Mouse (Mus musculus) heart, postnatal 4 days (tissue): ENCODE measurements at regions not wholly inside any gene's neighbourhood (a gene's known extent, or its start where the extent isn't known, plus 50 kb on each side); places are given as distances from the start of the nearest gene placed in this dataset.

ENCODE experiments used
- DNase-seq: peaks from one replicate; pipeline ENCODE4 v3.0.0; 2021

DNA sequence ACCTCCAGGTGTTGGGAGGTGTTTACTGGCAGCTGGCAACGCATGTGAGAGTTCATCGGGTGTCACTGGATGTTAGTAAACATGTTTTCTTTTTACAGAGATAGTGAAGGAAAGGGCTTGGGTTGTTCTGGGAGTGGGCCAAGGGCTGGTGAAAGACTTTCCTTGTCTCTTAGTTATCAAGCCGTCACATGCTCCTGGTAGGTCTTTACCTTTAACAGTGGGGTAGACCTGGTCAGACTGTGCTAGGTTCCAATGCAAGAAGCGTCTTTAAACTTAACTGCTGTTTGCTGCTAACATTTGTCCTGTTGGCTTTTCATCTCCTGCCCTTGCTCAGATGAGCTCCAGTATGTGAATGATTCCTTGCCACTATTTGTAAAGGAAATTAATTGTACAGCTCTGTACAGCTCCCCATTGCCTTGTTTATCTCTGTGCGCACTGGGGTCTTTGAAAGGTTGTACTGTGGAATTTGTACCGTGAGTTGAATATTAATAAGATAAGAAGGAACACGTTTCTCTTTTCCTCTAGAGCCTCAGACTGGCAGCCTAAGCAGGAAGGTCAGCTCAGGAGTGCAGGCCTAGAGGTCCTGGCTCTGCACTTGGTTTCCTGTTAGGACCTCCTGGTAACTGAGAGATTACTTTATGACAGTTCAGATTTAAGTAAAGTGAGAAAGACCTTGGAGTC, 318.3 kb downstream of the Klf5 start:
- DNase-seq = no peak

DNA sequence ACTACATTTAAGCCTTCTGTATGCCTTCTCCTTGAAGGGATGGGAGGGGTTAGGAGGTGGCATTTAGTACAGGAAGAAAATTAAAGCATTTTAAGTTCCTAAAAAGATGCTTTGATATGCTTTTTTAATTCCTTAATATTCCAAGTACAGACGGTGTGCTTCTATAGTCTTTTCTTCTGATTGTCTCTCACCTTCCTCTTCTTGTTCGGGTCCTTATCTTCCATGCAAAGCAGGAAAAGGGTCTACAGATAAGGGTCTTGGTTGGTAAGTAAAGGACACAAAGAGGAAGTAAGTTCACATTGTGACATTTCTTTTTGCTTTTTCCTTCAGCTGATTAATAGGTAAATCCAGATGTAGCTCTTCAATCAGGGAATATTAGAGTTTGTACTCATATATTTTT, 318.9 kb downstream of the Klf5 start:
- no peak for DNase-seq

- DNase-seq = no peak
Observed at GRCm38 (mm10) chr14:99621538-99621937, 323.0 kb downstream of the Klf5 start.

DNA sequence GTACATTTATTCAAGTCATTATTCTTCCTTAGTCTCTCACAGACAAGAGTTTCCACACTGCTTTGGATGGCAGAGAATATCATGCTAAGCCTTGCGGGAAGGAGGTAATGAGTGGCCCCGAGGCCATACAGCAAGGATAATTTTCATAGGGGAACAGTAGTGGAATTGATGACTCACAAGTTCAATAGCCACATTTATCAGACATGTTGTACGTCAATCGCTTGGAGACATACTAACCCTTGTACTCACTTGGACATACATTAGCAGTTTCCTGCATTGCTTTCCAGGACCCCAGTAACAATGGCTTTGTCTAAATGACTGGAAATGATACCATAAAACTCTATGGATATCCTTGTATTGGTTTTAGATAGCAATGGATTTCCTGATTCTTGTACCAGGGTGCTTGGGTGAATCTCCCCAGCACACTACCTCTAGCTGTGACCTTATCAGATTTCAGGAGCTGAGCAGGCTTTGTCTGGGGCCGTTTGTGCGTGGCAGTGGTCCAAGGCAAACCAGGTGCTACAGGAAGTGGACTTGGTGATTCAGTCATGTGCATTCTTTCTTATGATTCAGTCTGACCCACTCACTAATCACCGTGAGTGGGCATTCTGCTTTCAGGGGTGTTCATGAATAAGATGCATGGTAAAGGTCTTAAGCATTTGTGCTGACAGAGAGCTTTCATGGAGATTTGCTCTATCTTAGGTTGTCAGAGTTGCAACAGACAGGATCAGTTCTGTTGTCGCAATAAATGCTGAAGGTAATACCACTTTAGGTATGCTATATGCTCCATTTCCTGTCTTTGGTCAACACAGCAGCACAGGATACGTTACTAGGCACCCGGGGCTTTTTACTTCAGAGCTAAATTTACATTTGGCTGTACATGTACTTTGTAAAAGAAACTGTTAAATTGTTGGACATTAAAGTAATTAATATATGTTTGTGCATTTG, 326.2 kb downstream of the Klf5 start:
- no peak for DNase-seq

DNA sequence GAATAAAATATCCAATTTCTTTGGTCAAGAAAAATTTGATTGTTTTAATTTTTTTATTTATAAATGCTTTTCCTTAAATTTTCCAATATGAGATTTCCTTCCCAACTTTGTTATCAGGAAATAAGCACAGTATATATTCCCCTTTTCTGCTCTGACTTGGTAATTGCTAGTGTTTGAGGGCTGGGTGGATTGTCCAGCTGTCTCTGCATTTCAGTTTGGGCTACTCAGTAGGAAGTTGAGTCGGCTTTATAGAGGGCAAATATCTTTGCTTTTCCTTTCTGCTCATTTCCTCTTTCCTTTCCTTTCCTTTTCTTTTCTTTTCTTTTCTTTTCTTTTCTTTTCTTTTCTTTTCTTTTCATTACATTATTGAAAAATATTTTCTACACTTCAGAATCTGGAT, 329.1 kb downstream of the Klf5 start:
- no peak for DNase-seq

DNA sequence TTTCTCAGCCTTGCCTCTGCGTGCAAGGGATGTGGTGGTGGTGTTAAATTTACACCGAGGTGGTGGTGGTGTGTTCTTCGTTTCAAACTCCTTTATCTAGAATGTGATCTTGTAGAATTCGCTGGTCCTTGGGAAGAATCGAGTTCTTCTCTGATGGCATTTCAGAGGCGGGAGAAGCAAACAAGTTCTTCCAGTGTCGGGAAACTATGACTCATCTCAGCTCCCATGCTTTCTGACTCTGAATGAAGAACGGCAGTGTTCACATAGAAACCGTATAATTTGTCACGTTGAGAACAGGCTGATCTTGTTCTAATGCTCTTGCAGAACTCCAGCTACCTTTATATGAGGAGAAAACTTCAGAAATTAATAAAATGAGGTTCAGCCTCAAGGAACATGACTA, 332.6 kb downstream of the Klf5 start:
- no peak for DNase-seq

DNA sequence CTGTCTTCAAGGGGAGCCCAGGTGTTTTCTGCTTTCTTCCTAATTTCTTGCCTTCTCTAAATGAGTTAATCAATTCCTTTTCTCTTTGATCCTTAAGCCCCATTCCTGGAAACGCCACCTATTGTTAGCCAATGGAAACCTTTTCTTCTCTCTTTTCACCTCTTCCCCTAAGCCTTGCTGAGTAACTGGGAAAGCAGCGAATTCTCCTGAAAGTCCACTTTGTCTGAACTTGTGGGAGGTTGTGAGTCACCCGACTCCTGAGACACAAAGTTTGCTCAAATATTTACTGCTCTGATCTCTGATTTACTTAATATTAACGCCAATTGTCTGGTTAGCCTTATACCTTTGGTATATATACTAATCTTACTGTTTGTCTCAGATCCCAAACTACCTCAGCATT, 334.0 kb downstream of the Klf5 start:
- no peak for DNase-seq

GRCm38 (mm10) chr14:99635556-99636150, 337.2 kb downstream of the Klf5 start:
- no peak for DNase-seq

DNA sequence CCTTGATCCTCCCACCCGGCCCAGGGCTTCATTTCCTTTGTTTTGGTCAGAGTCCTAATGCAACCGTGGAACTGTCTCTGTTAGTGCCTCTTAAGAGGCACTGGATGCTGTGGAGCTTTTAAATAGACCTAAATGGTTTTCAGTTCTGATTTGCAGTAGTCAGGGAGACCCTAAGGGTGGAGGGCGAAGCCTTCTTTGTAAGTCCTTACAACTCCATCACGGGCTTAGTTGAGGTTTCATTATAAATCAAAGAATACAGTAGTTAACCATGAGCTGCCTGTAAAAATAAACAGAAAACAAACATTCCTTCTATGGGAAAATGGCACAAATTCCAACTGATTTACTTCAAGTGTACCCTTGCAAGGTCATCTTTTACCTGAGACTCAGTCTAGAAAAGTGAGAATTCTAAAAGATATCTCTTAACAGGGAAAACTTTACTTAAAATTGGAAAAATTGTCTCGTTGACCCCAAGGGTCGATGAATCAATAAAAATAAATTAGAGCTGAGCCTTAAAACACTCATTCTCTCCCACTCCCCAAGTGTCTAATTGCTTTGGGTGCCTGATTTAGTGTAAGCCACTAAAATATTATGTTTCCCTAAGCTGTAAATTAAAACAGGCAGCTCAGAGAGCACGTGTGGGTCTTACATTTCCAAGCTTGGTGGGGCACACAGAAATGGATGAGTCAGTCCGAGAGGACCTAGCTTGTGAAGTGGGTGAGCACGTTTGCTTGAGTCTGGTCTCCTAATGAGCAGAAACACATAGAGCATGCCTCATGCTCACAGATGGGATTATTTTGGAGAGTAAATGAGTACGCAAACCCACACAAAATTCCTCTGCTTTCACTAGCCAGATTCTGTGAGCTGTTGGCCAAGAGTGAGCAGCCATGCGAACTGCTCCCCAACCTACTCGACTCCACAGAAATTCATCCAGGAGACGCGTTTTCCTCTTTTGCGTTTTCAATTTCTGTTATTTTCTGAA, 343.3 kb downstream of the Klf5 start:
- DNase-seq = no peak

DNA sequence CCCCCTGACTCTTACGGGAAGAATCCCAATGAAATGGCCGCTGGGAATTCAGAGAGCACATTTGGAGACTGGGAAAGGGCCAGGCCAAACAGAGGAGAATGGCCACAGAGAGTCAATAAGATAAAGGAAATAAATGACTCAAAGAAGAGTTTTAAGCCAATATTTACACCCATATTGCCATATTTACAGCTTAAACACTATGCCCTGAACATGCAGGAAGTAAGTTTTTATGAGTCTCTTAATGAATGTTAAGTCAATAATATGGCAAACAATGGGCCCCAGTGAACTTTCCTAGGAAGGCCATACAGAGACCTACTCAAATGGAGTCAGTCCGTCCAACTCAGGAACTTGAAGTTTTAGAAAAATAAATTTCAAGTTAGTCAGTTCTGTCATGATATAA, 347.8 kb downstream of the Klf5 start:
- no peak for DNase-seq

DNA sequence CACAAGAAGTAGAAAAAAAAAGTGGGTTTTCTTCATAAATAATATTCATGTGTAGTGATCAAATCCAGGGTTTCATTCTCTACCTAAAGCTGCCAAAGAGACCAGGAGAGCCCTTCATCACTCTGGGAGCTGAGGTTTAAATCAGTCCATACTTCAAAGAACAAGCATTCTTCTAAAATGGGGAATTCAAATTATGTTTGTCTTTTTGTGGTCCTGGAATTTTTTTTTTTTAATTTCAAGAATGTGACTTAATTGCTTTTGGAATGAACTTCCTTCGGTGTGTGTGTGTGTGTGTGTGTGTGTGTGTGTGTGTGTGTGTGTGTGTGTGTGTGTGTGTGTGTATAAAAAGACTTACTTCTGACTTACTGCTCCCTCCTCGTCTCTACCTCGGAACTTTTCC, 375.9 kb downstream of the Klf5 start:
- no peak for DNase-seq

DNA sequence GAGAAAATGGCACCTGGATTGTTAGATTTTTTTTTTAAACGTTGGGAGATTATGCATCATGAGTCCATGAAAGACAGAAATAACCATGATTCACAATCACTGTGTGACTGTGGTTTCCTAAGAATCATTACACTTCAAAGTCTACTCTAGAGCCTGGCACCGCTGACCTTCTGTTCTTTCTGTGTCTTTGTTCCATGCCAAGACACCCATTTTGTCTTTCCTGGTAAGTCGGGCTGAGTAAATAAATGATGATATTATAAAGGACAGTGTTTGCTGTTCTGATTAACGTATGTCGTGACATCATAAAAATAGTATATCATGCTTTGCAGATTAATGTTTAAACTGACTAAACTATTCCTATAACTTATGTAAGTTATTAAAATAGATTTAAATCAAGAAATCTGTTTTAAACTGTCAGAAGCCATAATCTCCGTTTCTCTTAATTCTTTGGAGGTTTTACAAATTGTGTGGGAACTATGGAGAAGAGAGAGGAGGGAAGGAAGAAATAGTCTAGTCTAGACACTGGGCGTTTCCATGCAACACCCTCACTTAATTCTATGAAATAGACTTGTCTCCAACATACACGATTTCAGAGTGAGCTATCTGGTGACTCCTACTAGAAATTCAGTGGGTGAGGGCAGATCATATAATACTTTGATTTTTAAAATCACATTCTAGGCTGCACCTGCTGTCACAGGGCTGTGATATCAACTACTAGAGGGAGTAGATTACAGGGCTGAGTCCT, 388.7 kb downstream of the Klf5 start:
- DNase-seq = no peak

DNA sequence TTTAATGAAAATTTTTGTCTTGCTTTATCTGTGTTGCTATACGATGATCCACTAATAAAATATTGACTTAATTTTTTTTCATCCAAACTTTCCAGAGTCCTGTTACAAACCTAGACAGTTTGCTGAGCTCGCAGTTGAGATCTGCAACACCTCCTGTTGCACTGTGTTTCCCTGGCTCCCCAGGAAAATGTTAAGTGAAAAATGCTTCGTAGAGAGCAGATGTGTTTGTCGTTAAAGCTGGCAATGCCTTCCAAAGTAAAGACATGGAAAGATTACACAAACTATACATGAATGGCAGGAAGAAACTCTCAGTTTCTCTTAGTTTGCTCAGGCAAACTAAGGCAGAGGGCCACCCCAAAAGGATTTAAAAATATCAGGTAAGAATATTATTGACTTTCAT, 389.9 kb downstream of the Klf5 start:
- DNase-seq = no peak

GRCm38 (mm10) chr14:99696301-99696700, 397.8 kb downstream of the Klf5 start:
- no peak for DNase-seq

- DNase-seq = no peak
Observed at GRCm38 (mm10) chr14:99699545-99699944, 401.1 kb downstream of the Klf5 start.

GRCm38 (mm10) chr14:99706004-99706403, 407.5 kb downstream of the Klf5 start:
- no peak for DNase-seq

GRCm38 (mm10) chr14:99708066-99708465, 409.6 kb downstream of the Klf5 start:
- no peak for DNase-seq

- DNase-seq = no peak
Observed at GRCm38 (mm10) chr14:99709764-99710163, 411.3 kb downstream of the Klf5 start.

DNA sequence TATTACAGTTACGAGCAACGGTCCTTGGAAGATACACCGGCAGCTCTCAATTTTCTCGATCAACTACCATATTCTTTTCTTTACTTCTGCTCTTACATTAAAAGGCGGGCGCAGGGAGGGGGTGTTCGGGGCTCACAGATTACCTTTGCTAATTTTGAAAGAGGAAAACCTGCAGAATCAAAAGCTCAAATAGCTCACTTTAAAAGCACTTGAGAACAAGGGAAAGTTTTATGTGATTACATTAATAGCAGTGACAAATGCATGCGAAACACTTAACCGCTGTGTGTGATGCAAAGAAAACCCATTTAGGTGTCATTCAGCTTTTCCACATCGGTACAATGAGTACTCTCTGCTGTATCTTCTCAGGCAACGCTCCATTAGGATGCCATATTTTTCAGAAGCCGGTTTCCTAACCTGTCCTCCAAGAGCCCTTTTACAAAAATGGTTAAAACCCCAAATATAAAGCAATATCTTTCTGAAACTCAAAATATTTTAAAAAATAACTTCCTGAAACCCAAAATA, 412.2 kb downstream of the Klf5 start:
- DNase-seq = no peak

DNA sequence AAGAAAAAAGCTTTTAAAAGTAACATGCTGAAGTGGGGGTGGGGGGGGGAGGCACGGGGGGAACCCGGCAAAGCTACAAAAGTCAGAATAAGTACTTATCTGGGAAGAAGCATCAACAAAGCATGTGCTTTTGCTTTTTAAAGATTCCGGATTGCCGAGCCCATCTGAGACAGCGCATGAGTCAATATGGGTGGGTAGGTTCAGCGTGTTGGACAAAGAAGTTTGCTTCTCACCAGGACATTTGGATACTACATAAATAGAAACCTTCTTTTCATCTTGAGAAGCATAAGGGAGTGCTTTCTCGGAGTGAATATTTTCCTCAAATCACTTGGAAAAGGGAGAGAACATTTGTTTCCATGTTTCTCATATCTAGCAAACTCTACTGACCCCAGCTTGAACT, 414.1 kb downstream of the Klf5 start:
- DNase-seq = no peak
